Mouse (Mus musculus): Measurements from ENCODE around the gene Uqcrh. TPM values are rescaled to one million over a fixed set of nuclear protein-coding genes. Genes with fewer than 3 reads are reported as not detected.

Gene Uqcrh
- 318 and 510 TPM in 2 replicates for polyA plus RNA-seq (2012; rRNA removed)
- polyA plus RNA-seq (2014; fragmentation: Nextera tagmentation; extraction: Ambion mirVana), result 494 and 543 TPM in 2 replicates

DNA sequence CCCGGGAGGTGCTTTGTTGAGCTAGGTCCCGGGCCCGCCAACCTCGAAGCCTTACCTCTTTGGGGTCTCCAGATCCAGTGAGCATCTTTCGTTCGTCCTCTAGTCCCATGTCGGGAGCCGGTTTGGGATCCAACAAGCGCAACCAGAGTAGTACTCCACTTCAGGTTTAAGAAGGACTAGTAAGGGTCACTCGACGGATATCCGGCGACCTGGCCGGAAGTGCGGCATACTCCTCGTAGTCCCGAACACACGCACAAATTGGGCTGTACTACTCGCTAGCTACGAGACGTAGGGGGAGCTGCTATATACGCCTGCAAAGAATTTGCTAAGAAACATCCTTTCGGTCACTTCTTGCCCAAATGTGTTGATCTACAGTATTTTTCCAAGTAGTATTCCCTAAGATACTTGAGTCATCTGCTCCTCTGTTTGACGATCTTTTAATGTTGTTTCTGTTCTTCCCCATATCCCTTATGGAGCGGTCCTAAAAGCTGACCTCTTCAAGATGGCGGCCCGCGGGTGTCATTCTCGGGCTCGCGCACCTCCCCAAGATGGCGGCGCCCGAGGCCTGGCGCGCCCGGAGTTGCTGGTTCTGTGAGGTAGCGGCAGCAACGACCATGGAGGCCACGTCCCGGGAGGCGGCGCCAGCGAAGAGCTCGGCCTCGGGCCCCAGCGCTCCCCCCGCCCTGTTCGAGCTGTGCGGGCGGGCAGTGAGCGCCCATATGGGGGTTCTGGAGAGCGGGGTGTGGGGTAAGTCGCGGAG lies at the start of gene Uqcrh, which contains the start of gene Lrrc41:
Gene Uqcrh, minus strand, starts transcription at position 211 of the 760 bp plus-strand sequence.
Gene Lrrc41, plus strand, starts transcription at position 409 of the 760 bp plus-strand sequence.
- peak; percentile 95 for ATAC-seq (ENCODE audit: low FRiP score, low read depth)
- DNase-seq (ENCODE audit: low spot score), result peak; percentile 95
- H3K36me3 ChIP-seq (ENCODE audit: control insufficient read depth, insufficient read depth, low read length), result peaks cover 16% of the 10 kb centered on the region
- H3K9ac ChIP-seq (ENCODE audit: low read depth, low read length, severe bottlenecking), result peak within 1 kb of the TSS; percentile 95
- peak; percentile 95 for TF ChIP-seq POLR2A (IDR thresholded peaks at IDR 0.05; ENCODE audit: borderline replicate concordance, extremely low read depth, insufficient read depth, insufficient read length)
- H3K9me3 ChIP-seq (ENCODE audit: control insufficient read depth, low read length), result no peaks in the 10 kb centered on the region
- WGBS, result under 1% methylated on average over 55 of the region's 55 CpGs
- H3K4me3 ChIP-seq (replicated peaks; ENCODE audit: low read length), result peak within 1 kb of the TSS; percentile 96
- H3K4me1 ChIP-seq (ENCODE audit: control insufficient read depth, insufficient read depth, low read length), result peaks cover 23% of the 10 kb centered on the region
- H3K27ac ChIP-seq (replicated peaks; ENCODE audit: low read depth, low read length), result peak within 1 kb of the TSS; percentile 97
- H3K4me2 ChIP-seq (replicated peaks; ENCODE audit: low read depth, low read length, severe bottlenecking), result peak within 1 kb of the TSS; percentile 86
- H3K27me3 ChIP-seq (ENCODE audit: control insufficient read depth, insufficient read depth, low read length), result no peaks in the 10 kb centered on the region

DNA sequence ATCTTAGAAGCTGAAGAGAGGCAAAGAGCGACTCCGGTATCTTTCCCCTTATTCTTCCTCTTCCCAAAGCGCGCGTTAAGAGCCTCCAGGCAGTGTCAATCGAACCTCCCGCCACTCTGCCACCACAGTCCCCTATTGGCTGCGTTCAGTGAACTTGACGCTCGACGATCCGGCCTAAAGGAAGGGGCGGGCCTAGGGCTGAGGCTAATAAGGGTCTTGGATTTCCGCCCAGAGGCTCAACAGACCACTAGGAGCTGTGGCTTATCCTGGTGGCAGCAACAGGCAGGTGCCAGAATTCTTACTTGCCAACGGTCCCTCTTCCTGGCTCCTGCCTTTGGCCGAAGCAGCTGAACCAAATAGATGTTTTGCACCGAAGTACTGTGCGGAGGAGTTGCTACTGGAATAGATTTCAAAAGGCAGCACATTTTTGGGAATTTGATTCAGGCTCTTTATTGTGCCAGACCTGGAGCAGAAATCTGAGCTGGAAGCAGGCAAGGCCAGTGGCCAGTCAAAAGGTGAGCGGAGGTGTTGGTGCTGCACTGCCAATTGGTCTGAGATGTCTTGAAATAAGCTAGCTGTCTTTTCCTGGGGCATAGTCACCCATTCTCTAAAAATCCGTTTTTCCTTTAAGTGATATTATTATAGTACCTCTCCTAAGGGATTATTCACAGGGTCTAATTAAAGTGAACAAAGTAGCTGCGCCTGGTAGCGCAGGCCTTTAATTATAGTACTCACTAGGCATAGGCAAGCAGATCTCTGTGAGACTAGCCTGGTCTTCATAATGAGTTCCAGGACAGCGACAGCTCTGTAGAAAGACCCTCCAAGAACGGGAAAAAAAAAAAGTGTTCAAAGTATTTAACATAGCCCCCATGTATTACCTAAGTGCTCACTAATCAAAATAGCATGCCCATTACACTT lies 49.0 kb upstream of the Uqcrh start, which contains the start of the genes Rad54l and Pomgnt1:
Gene Rad54l, minus strand, starts transcription at position 89 of the 918 bp plus-strand sequence.
Gene Pomgnt1, plus strand, starts transcription at position 239 of the 918 bp plus-strand sequence.
- DNase-seq (ENCODE audit: low spot score) (peak; percentile 99), ATAC-seq (ENCODE audit: low FRiP score, low read depth) (peak; percentile 99)
- Histone ChIP-seq H3K4me3 (replicated peaks; ENCODE audit: low read length) (peak within 1 kb of the TSS; percentile 53), H3K36me3 (ENCODE audit: control insufficient read depth, insufficient read depth, low read length) (no peaks in the 10 kb centered on the region; the same call in 1 of the 2 replicates), H3K9ac (ENCODE audit: low read depth, low read length, severe bottlenecking) (peak within 1 kb of the TSS; percentile 60), H3K4me1 (ENCODE audit: control insufficient read depth, insufficient read depth, low read length) (peaks cover 5% of the 10 kb centered on the region), H3K27me3 (ENCODE audit: control insufficient read depth, insufficient read depth, low read length) (no peaks in the 10 kb centered on the region), H3K9me3 (ENCODE audit: control insufficient read depth, low read length) (no peaks in the 10 kb centered on the region), H3K4me2 (replicated peaks; ENCODE audit: low read depth, low read length, severe bottlenecking) (peak within 1 kb of the TSS; percentile 64), H3K27ac (replicated peaks; ENCODE audit: low read depth, low read length) (0 out of 2 replicates have a peak within 1 kb of the TSS, but pooled peaks have one; percentile 10)
- TF ChIP-seq POLR2A (IDR thresholded peaks at IDR 0.05; ENCODE audit: borderline replicate concordance, extremely low read depth, insufficient read depth, insufficient read length), result peak; percentile 38; the same call in 1 of the 2 replicates
- WGBS, result 2% methylated on average over 24 of the region's 24 CpGs

DNA sequence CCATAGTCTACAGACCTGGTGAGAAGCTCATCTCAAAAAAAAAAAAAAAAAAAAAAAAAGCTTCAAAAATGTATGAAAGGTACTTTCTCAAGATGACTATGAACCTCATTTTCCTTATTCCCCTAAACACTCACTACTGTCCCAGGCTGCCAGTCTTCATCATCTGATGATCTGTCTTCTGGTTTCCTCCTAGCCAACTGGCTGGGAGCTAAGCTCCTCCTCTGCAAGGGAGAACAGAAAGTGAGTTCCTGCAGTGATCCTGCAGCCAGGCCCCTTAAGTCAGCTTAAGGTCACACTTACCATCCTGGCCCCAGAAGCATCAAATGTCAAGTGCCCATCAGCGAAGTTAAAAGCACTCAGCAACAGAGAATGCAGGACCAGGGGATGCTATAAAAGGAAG lies 47.9 kb upstream of the Uqcrh start:
- peaks cover 5% of the 10 kb centered on the region for H3K4me1 ChIP-seq (ENCODE audit: control insufficient read depth, insufficient read depth, low read length)

DNA sequence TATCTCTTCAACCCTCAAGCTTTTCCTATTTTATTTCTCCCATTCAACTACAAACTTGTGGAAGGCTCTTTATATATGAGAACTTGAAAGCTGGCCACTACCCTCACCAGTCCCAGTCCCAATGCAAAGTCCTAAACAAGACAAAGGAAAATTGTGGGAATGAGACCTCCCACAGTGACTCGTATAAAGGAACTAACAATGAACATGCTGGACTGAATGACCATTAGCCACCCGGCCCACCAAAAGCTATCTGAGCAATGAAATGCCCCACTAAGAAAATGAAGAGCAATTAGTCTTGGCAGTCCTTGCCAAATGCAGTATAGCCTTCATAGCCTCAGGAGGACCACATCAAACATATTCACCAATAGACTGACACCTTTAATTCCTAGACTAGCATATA lies 36.6 kb upstream of the Uqcrh start:
- H3K9me3 ChIP-seq (ENCODE audit: control insufficient read depth, low read length), result no peaks in the 10 kb centered on the region
- no peak for ATAC-seq (ENCODE audit: low FRiP score, low read depth)
- no peak overlapping the region for H3K27ac ChIP-seq (replicated peaks; ENCODE audit: low read depth, low read length)
- H3K4me3 ChIP-seq (replicated peaks; ENCODE audit: low read length), result no peak overlapping the region
- H3K36me3 ChIP-seq (ENCODE audit: control insufficient read depth, insufficient read depth, low read length), result peaks cover 21% of the 10 kb centered on the region; the same call in 1 of the 2 replicates
- no peak for DNase-seq (ENCODE audit: low spot score)
- H3K4me1 ChIP-seq (ENCODE audit: control insufficient read depth, insufficient read depth, low read length), result no peaks in the 10 kb centered on the region
- no peak overlapping the region for H3K4me2 ChIP-seq (replicated peaks; ENCODE audit: low read depth, low read length, severe bottlenecking)
- H3K27me3 ChIP-seq (ENCODE audit: control insufficient read depth, insufficient read depth, low read length), result no peaks in the 10 kb centered on the region
- WGBS, result 84% methylated on average over 2 of the region's 2 CpGs
- no peak for TF ChIP-seq POLR2A (IDR thresholded peaks at IDR 0.05; ENCODE audit: borderline replicate concordance, extremely low read depth, insufficient read depth, insufficient read length)
- no peak overlapping the region for H3K9ac ChIP-seq (ENCODE audit: low read depth, low read length, severe bottlenecking)

More for the DNA sequence above, 47.9 kb upstream of the Uqcrh start:
- Histone ChIP-seq H3K4me3 (replicated peaks; ENCODE audit: low read length) (peak overlapping the region; percentile 53), H3K27me3 (ENCODE audit: control insufficient read depth, insufficient read depth, low read length) (no peaks in the 10 kb centered on the region), H3K27ac (replicated peaks; ENCODE audit: low read depth, low read length) (no peak overlapping the region), H3K36me3 (ENCODE audit: control insufficient read depth, insufficient read depth, low read length) (peaks cover 2% of the 10 kb centered on the region), H3K9me3 (ENCODE audit: control insufficient read depth, low read length) (no peaks in the 10 kb centered on the region), H3K4me2 (replicated peaks; ENCODE audit: low read depth, low read length, severe bottlenecking) (peak overlapping the region; percentile 64), H3K9ac (ENCODE audit: low read depth, low read length, severe bottlenecking) (peak overlapping the region; percentile 60)
- no peak for TF ChIP-seq POLR2A (IDR thresholded peaks at IDR 0.05; ENCODE audit: borderline replicate concordance, extremely low read depth, insufficient read depth, insufficient read length)
- DNase-seq (ENCODE audit: low spot score) (no peak), ATAC-seq (ENCODE audit: low FRiP score, low read depth) (no peak)
- 0% methylated on average over 1 of the region's 1 CpGs for WGBS

DNA sequence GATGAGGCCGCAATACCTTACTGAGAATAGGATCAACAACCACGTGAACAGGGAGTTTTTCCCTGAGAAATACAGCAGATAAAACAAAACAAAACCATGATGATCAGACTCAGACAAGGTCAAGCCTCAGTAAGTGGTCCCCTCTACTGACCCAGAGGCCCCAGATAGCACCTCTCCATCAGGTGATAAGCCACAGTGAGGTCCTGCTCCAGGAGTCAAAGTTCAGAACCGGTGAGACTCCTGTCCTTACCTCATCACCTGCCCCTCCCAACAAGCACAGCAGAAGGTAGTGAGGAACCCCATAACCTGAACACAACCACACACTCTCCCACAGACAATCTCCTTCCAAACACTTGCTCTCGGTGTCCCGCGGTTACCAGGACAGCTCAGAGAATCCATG lies 35.8 kb upstream of the Uqcrh start:
- H3K27me3 ChIP-seq (ENCODE audit: control insufficient read depth, insufficient read depth, low read length), result no peaks in the 10 kb centered on the region
- H3K27ac ChIP-seq (replicated peaks; ENCODE audit: low read depth, low read length), result no peak overlapping the region
- no peaks in the 10 kb centered on the region for H3K9me3 ChIP-seq (ENCODE audit: control insufficient read depth, low read length)
- peaks cover 23% of the 10 kb centered on the region; the same call in 1 of the 2 replicates for H3K36me3 ChIP-seq (ENCODE audit: control insufficient read depth, insufficient read depth, low read length)
- H3K4me3 ChIP-seq (replicated peaks; ENCODE audit: low read length), result no peak overlapping the region
- no peak overlapping the region for H3K4me2 ChIP-seq (replicated peaks; ENCODE audit: low read depth, low read length, severe bottlenecking)
- DNase-seq (ENCODE audit: low spot score) (no peak), ATAC-seq (ENCODE audit: low FRiP score, low read depth) (no peak)
- WGBS, result 92% methylated on average over 6 of the region's 6 CpGs
- no peaks in the 10 kb centered on the region for H3K4me1 ChIP-seq (ENCODE audit: control insufficient read depth, insufficient read depth, low read length)
- TF ChIP-seq POLR2A (IDR thresholded peaks at IDR 0.05; ENCODE audit: borderline replicate concordance, extremely low read depth, insufficient read depth, insufficient read length), result no peak
- H3K9ac ChIP-seq (ENCODE audit: low read depth, low read length, severe bottlenecking), result no peak overlapping the region

All from limb, embryonic 14.5 days (tissue).